Mouse (Mus musculus) liver, adult 10 weeks (tissue): ENCODE results near the gene Sult4a1. TPM values are rescaled to one million over a fixed set of nuclear protein-coding genes. Genes with fewer than 3 reads are reported as not detected.

ENCODE experiments used
- polyA plus RNA-seq: library from polyadenylated mRNA; stranded (reverse); fragments of 350-450 nt; fragmentation: Illumina TruSeq; extraction: RNeasy Lipid Tissue Mini Kit (QIAGEN cat#74804); gene quantifications from one replicate; pipeline ENCODE4 v1.2.3, GENCODE M21; 2014; ENCODE audit warnings: low read depth, low replicate concordance

Sult4a1 gene
- not detected for polyA plus RNA-seq

GRCm38 (mm10) chr15:84105105-84105923, at the start of gene Sult4a1:
Gene Sult4a1, minus strand, starts transcription at chr15:84105754.

GRCm38 (mm10) chr15:84123075-84123474, 17.5 kb upstream of the Sult4a1 start, which contains the start of gene Pnpla5:
Gene Pnpla5, minus strand, starts transcription at chr15:84123175.

GRCm38 (mm10) chr15:84065140-84065539, 40.4 kb downstream of the Sult4a1 start, which contains the start of gene Efcab6:
Gene Efcab6, minus strand, starts transcription at chr15:84065379.

Other genes with a start within 250 kb of the Sult4a1 start
- not detected for gene Efcab6, start 40.4 kb downstream of the Sult4a1 start, polyA plus RNA-seq
- not detected for gene Pnpla5, start 17.4 kb upstream of the Sult4a1 start, polyA plus RNA-seq
- gene Pnpla3, start 62.1 kb upstream of the Sult4a1 start, polyA plus RNA-seq: not detected
- 38.6 TPM for gene Samm50, start 86.5 kb upstream of the Sult4a1 start, polyA plus RNA-seq
- gene Parvb, start 126.3 kb upstream of the Sult4a1 start, polyA plus RNA-seq: 0.29 TPM
- gene Parvg, start 218.3 kb upstream of the Sult4a1 start, polyA plus RNA-seq: 0.32 TPM